Mouse (Mus musculus) kidney, adult 2 months (tissue): ENCODE data around the gene Atf4.

Experiments
- CTCF ChIP-seq: fragments of 200-500 bp; conservative IDR thresholded peaks from 2 replicates; pipeline ENCODE4 v1.5.1; 2011; ENCODE audit warnings: low read depth, mild to moderate bottlenecking, control low read depth, low read length, moderate library complexity, mixed read lengths; ENCODE audit not compliant: insufficient read depth, insufficient read length
- POLR2A ChIP-seq: fragments of 200-500 bp; IDR thresholded peaks from one replicate; pipeline ENCODE4 v1.6.1; 2011; ENCODE audit warnings: low read depth, low read length, control low read depth

GRCm38 (mm10) chr15:80215716-80216479 lies 39.1 kb upstream of the Atf4 start:
- TF ChIP-seq CTCF (peak; percentile 58), POLR2A (no peak)
